Mouse (Mus musculus): ENCODE measurements at regions not wholly inside any gene's neighbourhood (a gene's known extent, or its start where the extent isn't known, plus 50 kb on each side); places are given as distances from the start of the nearest gene placed in this dataset.
"Not testable (repeated sequence)": the region's sequence is repeated elsewhere in the genome, so short reads cannot be mapped to it uniquely, and the experiment has no call there.

- Histone ChIP-seq H3K9me3 (ENCODE audit: control insufficient read depth, low read length) (no peaks in the 10 kb centered on the region), H3K4me1 (replicated peaks; ENCODE audit: control insufficient read depth in 2 of 2, insufficient read depth in 2 of 2, low read length in 1 of 2) (no peaks in the 10 kb centered on the region), H3K36me3 (replicated peaks; ENCODE audit: control insufficient read depth, insufficient read depth, low read depth) (no peaks in the 10 kb centered on the region), H3K4me2 (ENCODE audit: low read depth) (no peak overlapping the region), H3K4me3 (ENCODE audit: insufficient read depth in 1 of 2, low read depth in 2 of 2, low read length in 2 of 2) (no peak overlapping the region), H3K27ac (no peak overlapping the region), H3K9ac (replicated peaks) (no peak overlapping the region), H3K27me3 (ENCODE audit: control insufficient read depth, insufficient read depth, low read length) (no peaks in the 10 kb centered on the region)
- DNase-seq (ENCODE audit: low read depth in 3 of 3, low spot score in 3 of 3) (no peak), ATAC-seq (ENCODE audit: insufficient read depth) (no peak)
- TF ChIP-seq CTCF (IDR thresholded peaks at IDR 0.05; ENCODE audit: low read depth) (no peak), EP300 (IDR thresholded peaks at IDR 0.05; ENCODE audit: low read depth) (no peak)
- WGBS (ENCODE audit: insufficient replicate concordance), result 52% methylated on average over 6 of the region's 6 CpGs
These were observed 93.7 kb upstream of the Pdc start for GRCm38 (mm10) chr1:150225529-150225928.

GRCm38 (mm10) chr1:150239504-150239903 is 79.7 kb upstream of the Pdc start:
- not testable (repeated sequence) for H3K36me3 ChIP-seq (replicated peaks; ENCODE audit: control insufficient read depth, insufficient read depth, low read depth); H3K4me1 ChIP-seq (replicated peaks; ENCODE audit: control insufficient read depth in 2 of 2, insufficient read depth in 2 of 2, low read length in 1 of 2); H3K4me2 ChIP-seq (ENCODE audit: low read depth); DNase-seq (ENCODE audit: low read depth in 3 of 3, low spot score in 3 of 3); H3K9ac ChIP-seq (replicated peaks); H3K27me3 ChIP-seq (ENCODE audit: control insufficient read depth, insufficient read depth, low read length); ATAC-seq (ENCODE audit: insufficient read depth); H3K27ac ChIP-seq; H3K9me3 ChIP-seq (ENCODE audit: control insufficient read depth, low read length); H3K4me3 ChIP-seq (ENCODE audit: insufficient read depth in 1 of 2, low read depth in 2 of 2, low read length in 2 of 2)
- WGBS (ENCODE audit: insufficient replicate concordance), result 69% methylated on average over 1 of the region's 1 CpGs

- H3K9ac ChIP-seq (replicated peaks), result no peak overlapping the region
- no peaks in the 10 kb centered on the region for H3K27me3 ChIP-seq (ENCODE audit: control insufficient read depth, insufficient read depth, low read length)
- TF ChIP-seq CTCF (IDR thresholded peaks at IDR 0.05; ENCODE audit: low read depth), result no peak
- TF ChIP-seq EP300 (IDR thresholded peaks at IDR 0.05; ENCODE audit: low read depth), result no peak
- ATAC-seq (ENCODE audit: insufficient read depth), result no peak
- H3K9me3 ChIP-seq (ENCODE audit: control insufficient read depth, low read length), result no peaks in the 10 kb centered on the region
- no peak overlapping the region for H3K4me3 ChIP-seq (ENCODE audit: insufficient read depth in 1 of 2, low read depth in 2 of 2, low read length in 2 of 2)
- WGBS (ENCODE audit: insufficient replicate concordance), result 36% methylated on average over 3 of the region's 3 CpGs
- no peaks in the 10 kb centered on the region for H3K4me1 ChIP-seq (replicated peaks; ENCODE audit: control insufficient read depth in 2 of 2, insufficient read depth in 2 of 2, low read length in 1 of 2)
- H3K4me2 ChIP-seq (ENCODE audit: low read depth), result no peak overlapping the region
- H3K27ac ChIP-seq, result no peak overlapping the region
- DNase-seq (ENCODE audit: low read depth in 3 of 3, low spot score in 3 of 3), result no peak
- H3K36me3 ChIP-seq (replicated peaks; ENCODE audit: control insufficient read depth, insufficient read depth, low read depth), result no peaks in the 10 kb centered on the region
These were observed 79.1 kb upstream of the Pdc start for GRCm38 (mm10) chr1:150240110-150240509.

GRCm38 (mm10) chr1:150241153-150241552 is 78.1 kb upstream of the Pdc start:
- no peak overlapping the region for H3K9ac ChIP-seq (replicated peaks)
- H3K27ac ChIP-seq, result no peak overlapping the region
- 57% methylated on average over 4 of the region's 4 CpGs for WGBS (ENCODE audit: insufficient replicate concordance)

GRCm38 (mm10) chr1:150242108-150242507 is 77.1 kb upstream of the Pdc start:
- Histone ChIP-seq H3K36me3 (replicated peaks; ENCODE audit: control insufficient read depth, insufficient read depth, low read depth) (no peaks in the 10 kb centered on the region), H3K9me3 (ENCODE audit: control insufficient read depth, low read length) (no peaks in the 10 kb centered on the region), H3K4me1 (replicated peaks; ENCODE audit: control insufficient read depth in 2 of 2, insufficient read depth in 2 of 2, low read length in 1 of 2) (no peaks in the 10 kb centered on the region), H3K4me3 (ENCODE audit: insufficient read depth in 1 of 2, low read depth in 2 of 2, low read length in 2 of 2) (no peak overlapping the region), H3K27me3 (ENCODE audit: control insufficient read depth, insufficient read depth, low read length) (no peaks in the 10 kb centered on the region), H3K4me2 (ENCODE audit: low read depth) (no peak overlapping the region), H3K9ac (replicated peaks) (no peak overlapping the region), H3K27ac (no peak overlapping the region)
- no peak for TF ChIP-seq CTCF (IDR thresholded peaks at IDR 0.05; ENCODE audit: low read depth)
- TF ChIP-seq EP300 (IDR thresholded peaks at IDR 0.05; ENCODE audit: low read depth), result no peak
- no peak for DNase-seq (ENCODE audit: low read depth in 3 of 3, low spot score in 3 of 3)
- ATAC-seq (ENCODE audit: insufficient read depth), result no peak

More at GRCm38 (mm10) chr1:150241153-150241552, 78.1 kb upstream of the Pdc start:
- no peak for ATAC-seq (ENCODE audit: insufficient read depth)
- Histone ChIP-seq H3K9me3 (ENCODE audit: control insufficient read depth, low read length) (no peaks in the 10 kb centered on the region), H3K36me3 (replicated peaks; ENCODE audit: control insufficient read depth, insufficient read depth, low read depth) (no peaks in the 10 kb centered on the region), H3K4me3 (ENCODE audit: insufficient read depth in 1 of 2, low read depth in 2 of 2, low read length in 2 of 2) (no peak overlapping the region), H3K27me3 (ENCODE audit: control insufficient read depth, insufficient read depth, low read length) (no peaks in the 10 kb centered on the region), H3K4me1 (replicated peaks; ENCODE audit: control insufficient read depth in 2 of 2, insufficient read depth in 2 of 2, low read length in 1 of 2) (no peaks in the 10 kb centered on the region), H3K4me2 (ENCODE audit: low read depth) (no peak overlapping the region)
- no peak for TF ChIP-seq EP300 (IDR thresholded peaks at IDR 0.05; ENCODE audit: low read depth)
- no peak for TF ChIP-seq CTCF (IDR thresholded peaks at IDR 0.05; ENCODE audit: low read depth)
- no peak for DNase-seq (ENCODE audit: low read depth in 3 of 3, low spot score in 3 of 3)

- ATAC-seq (ENCODE audit: insufficient read depth) (no peak), DNase-seq (ENCODE audit: low read depth in 3 of 3, low spot score in 3 of 3) (no peak)
- Histone ChIP-seq H3K9ac (replicated peaks) (no peak overlapping the region), H3K27me3 (ENCODE audit: control insufficient read depth, insufficient read depth, low read length) (no peaks in the 10 kb centered on the region), H3K9me3 (ENCODE audit: control insufficient read depth, low read length) (no peaks in the 10 kb centered on the region), H3K27ac (no peak overlapping the region), H3K4me3 (ENCODE audit: insufficient read depth in 1 of 2, low read depth in 2 of 2, low read length in 2 of 2) (no peak overlapping the region), H3K36me3 (replicated peaks; ENCODE audit: control insufficient read depth, insufficient read depth, low read depth) (no peaks in the 10 kb centered on the region), H3K4me2 (ENCODE audit: low read depth) (no peak overlapping the region), H3K4me1 (replicated peaks; ENCODE audit: control insufficient read depth in 2 of 2, insufficient read depth in 2 of 2, low read length in 1 of 2) (no peaks in the 10 kb centered on the region)
- WGBS (ENCODE audit: insufficient replicate concordance), result 3% methylated on average over 3 of the region's 3 CpGs
- TF ChIP-seq CTCF (IDR thresholded peaks at IDR 0.05; ENCODE audit: low read depth) (no peak), EP300 (IDR thresholded peaks at IDR 0.05; ENCODE audit: low read depth) (no peak)
These were observed 74.3 kb upstream of the Pdc start for GRCm38 (mm10) chr1:150244916-150245315.
